Mouse (Mus musculus): Measurements from ENCODE around the gene Gmeb2. TPM values are rescaled to one million over a fixed set of nuclear protein-coding genes. Genes with fewer than 3 reads are reported as not detected.

The Gmeb2 gene
- polyA plus RNA-seq, 1 experiment: 10.5 TPM

DNA sequence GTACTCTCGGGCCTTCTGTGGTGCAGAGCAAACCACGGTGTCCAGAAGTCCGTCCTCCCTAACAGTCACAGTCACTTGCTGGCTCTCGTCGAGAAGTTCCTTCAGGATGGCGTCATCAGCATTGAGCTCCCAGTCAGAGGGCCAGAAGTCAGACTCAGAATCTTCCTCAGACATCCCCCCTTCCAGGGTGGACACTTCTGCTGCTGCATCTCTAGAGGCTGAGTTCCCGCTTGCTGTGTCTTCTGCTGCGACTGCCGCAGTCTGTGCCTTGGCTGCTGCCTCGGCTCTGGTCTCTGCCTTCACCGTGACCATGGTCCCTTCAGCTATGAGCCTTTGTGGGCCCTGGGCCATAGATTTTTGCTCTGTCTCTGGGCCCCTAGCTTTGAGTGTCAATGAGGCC lies 53.2 kb downstream of the Gmeb2 start:
- Histone ChIP-seq H3K79me3 (ENCODE audit: low read depth) (no peaks in the 10 kb centered on the region), H3K79me2 (ENCODE audit: control insufficient read depth, insufficient read depth) (no peaks in the 10 kb centered on the region), H3K4me3 (ENCODE audit: insufficient read depth, poor library complexity, severe bottlenecking) (no peak overlapping the region), H3ac (ENCODE audit: control insufficient read depth, insufficient read length, low read depth) (no peak overlapping the region), H3K27me3 (ENCODE audit: control insufficient read depth, insufficient read depth, insufficient read length) (no peaks in the 10 kb centered on the region), H3K36me3 (ENCODE audit: control insufficient read depth, insufficient read depth) (peaks cover 28% of the 10 kb centered on the region)
- TF ChIP-seq USF1 (IDR thresholded peaks at IDR 0.05; ENCODE audit: low read depth) (no peak), MYOD1 (IDR thresholded peaks at IDR 0.05; ENCODE audit: control insufficient read depth, insufficient read length, low read depth) (no peak), CEBPB (IDR thresholded peaks at IDR 0.05; ENCODE audit: low read depth) (no peak), MAX (IDR thresholded peaks at IDR 0.05) (no peak), FOSL1 (IDR thresholded peaks at IDR 0.05; ENCODE audit: insufficient read depth, low read length, poor library complexity, severe bottlenecking) (no peak), MYOG (IDR thresholded peaks at IDR 0.05; ENCODE audit: control insufficient read depth, extremely low read depth, insufficient read length) (no peak), CTCF (IDR thresholded peaks at IDR 0.05; ENCODE audit: control insufficient read depth, insufficient read depth, insufficient read length) (no peak)

DNA sequence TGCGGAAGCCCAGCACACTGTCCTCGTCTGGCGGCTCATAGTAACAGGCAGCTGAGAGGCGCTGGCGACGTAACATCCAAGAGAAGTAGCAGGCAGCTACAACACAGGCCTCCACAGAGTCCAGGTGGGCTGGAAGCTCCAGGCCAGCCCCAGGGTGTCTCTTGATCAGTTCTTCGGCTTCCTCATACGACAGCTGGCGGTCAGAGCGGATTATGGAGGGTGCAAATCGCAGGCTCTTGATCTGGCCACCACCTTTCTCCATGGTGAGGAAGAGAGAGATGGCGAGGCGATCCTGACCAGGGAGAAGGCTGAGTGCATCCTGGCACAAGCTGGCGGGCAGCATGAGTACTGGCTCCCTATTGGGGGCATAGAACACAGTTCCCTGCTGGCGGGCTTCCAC lies 54.4 kb downstream of the Gmeb2 start:
- Histone ChIP-seq H3K79me3 (ENCODE audit: low read depth) (no peaks in the 10 kb centered on the region), H3K27me3 (ENCODE audit: control insufficient read depth, insufficient read depth, insufficient read length) (no peaks in the 10 kb centered on the region), H3ac (ENCODE audit: control insufficient read depth, insufficient read length, low read depth) (no peak overlapping the region), H3K4me3 (ENCODE audit: insufficient read depth, poor library complexity, severe bottlenecking) (no peak overlapping the region), H3K36me3 (ENCODE audit: control insufficient read depth, insufficient read depth) (peaks cover 28% of the 10 kb centered on the region), H3K79me2 (ENCODE audit: control insufficient read depth, insufficient read depth) (no peaks in the 10 kb centered on the region)
- TF ChIP-seq MAX (IDR thresholded peaks at IDR 0.05) (no peak), MYOG (IDR thresholded peaks at IDR 0.05; ENCODE audit: control insufficient read depth, extremely low read depth, insufficient read length) (no peak), CEBPB (IDR thresholded peaks at IDR 0.05; ENCODE audit: low read depth) (no peak), CTCF (IDR thresholded peaks at IDR 0.05; ENCODE audit: control insufficient read depth, insufficient read depth, insufficient read length) (no peak), USF1 (IDR thresholded peaks at IDR 0.05; ENCODE audit: low read depth) (no peak), FOSL1 (IDR thresholded peaks at IDR 0.05; ENCODE audit: insufficient read depth, low read length, poor library complexity, severe bottlenecking) (no peak), MYOD1 (IDR thresholded peaks at IDR 0.05; ENCODE audit: control insufficient read depth, insufficient read length, low read depth) (no peak)

DNA sequence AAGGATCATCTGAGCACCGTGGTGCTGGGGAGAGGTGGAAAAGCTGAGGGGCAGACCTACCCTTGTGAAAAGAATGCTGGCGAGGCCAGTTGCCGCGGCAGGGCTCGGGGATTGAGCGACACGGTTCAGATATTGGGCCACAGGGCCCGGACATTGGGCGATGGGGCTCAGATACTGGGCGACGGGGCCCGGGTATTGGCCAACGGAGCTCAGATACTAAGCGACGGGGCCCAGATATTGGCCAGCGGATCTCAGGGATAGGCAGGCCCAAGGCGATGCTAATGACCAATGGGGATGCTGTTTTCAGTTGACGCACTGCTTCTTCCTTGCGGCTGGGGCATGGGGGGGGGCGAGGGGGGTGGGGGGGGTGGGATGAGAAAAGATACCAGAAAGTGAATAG lies 56.7 kb downstream of the Gmeb2 start:
- Histone ChIP-seq H3K79me3 (ENCODE audit: low read depth) (no peaks in the 10 kb centered on the region), H3ac (ENCODE audit: control insufficient read depth, insufficient read length, low read depth) (no peak overlapping the region), H3K79me2 (ENCODE audit: control insufficient read depth, insufficient read depth) (no peaks in the 10 kb centered on the region), H3K27me3 (ENCODE audit: control insufficient read depth, insufficient read depth, insufficient read length) (no peaks in the 10 kb centered on the region), H3K4me3 (ENCODE audit: insufficient read depth, poor library complexity, severe bottlenecking) (no peak overlapping the region), H3K36me3 (ENCODE audit: control insufficient read depth, insufficient read depth) (peaks cover 21% of the 10 kb centered on the region)
- TF ChIP-seq CEBPB (IDR thresholded peaks at IDR 0.05; ENCODE audit: low read depth) (no peak), MYOD1 (IDR thresholded peaks at IDR 0.05; ENCODE audit: control insufficient read depth, insufficient read length, low read depth) (no peak), CTCF (IDR thresholded peaks at IDR 0.05; ENCODE audit: control insufficient read depth, insufficient read depth, insufficient read length) (no peak), FOSL1 (IDR thresholded peaks at IDR 0.05; ENCODE audit: insufficient read depth, low read length, poor library complexity, severe bottlenecking) (no peak), MYOG (IDR thresholded peaks at IDR 0.05; ENCODE audit: control insufficient read depth, extremely low read depth, insufficient read length) (no peak), MAX (IDR thresholded peaks at IDR 0.05) (no peak), USF1 (IDR thresholded peaks at IDR 0.05; ENCODE audit: low read depth) (no peak)

DNA sequence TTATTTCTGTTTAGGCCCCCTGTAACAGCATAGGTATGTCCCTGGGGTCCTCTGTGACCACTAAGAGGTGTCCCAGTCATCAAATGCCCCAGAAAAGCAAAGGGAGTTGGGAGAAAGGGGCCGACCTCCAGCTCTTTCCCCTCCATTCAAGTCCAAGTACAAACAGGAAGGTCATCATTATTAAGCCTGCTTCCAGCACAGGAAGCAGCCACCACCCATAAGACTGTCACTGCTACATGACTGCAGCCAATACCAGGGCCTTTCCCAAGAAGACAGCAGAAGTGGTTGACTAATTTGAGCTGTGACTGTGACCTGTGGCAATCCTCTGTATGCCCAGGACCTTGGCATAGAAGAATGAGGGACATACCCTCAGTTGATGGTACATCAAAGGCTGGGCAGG lies 59.5 kb downstream of the Gmeb2 start:
- Histone ChIP-seq H3K4me3 (ENCODE audit: insufficient read depth, poor library complexity, severe bottlenecking) (no peak overlapping the region), H3ac (ENCODE audit: control insufficient read depth, insufficient read length, low read depth) (no peak overlapping the region), H3K36me3 (ENCODE audit: control insufficient read depth, insufficient read depth) (peaks cover 17% of the 10 kb centered on the region), H3K27me3 (ENCODE audit: control insufficient read depth, insufficient read depth, insufficient read length) (no peaks in the 10 kb centered on the region), H3K79me3 (ENCODE audit: low read depth) (no peaks in the 10 kb centered on the region), H3K79me2 (ENCODE audit: control insufficient read depth, insufficient read depth) (no peaks in the 10 kb centered on the region)
- TF ChIP-seq FOSL1 (IDR thresholded peaks at IDR 0.05; ENCODE audit: insufficient read depth, low read length, poor library complexity, severe bottlenecking): no peak
- no peak for TF ChIP-seq MYOG (IDR thresholded peaks at IDR 0.05; ENCODE audit: control insufficient read depth, extremely low read depth, insufficient read length)
- no peak for TF ChIP-seq CEBPB (IDR thresholded peaks at IDR 0.05; ENCODE audit: low read depth)
- TF ChIP-seq USF1 (IDR thresholded peaks at IDR 0.05; ENCODE audit: low read depth): no peak
- no peak for TF ChIP-seq MAX (IDR thresholded peaks at IDR 0.05)
- no peak for TF ChIP-seq CTCF (IDR thresholded peaks at IDR 0.05; ENCODE audit: control insufficient read depth, insufficient read depth, insufficient read length)
- no peak for TF ChIP-seq MYOD1 (IDR thresholded peaks at IDR 0.05; ENCODE audit: control insufficient read depth, insufficient read length, low read depth)

DNA sequence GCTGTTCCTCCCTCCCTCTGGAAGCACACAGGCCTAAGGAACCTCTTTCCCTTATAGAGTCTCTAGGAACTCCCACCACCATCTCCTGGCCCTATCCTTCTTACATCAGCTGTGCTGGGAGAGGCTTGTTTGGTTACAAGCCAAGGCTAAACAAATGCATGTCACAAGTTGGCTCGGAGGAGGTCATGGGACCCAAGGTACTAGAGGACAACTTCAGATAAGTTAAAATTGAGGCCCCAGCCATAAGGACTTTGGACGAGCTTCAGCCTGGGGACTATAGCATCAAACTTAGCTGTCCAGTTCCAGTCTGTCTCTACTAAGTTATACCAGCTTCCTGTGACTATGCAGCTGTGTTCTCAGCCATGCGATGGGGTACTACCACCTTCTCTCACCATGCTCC lies 60.7 kb downstream of the Gmeb2 start:
- H3K79me3 ChIP-seq (ENCODE audit: low read depth): no peaks in the 10 kb centered on the region
- no peaks in the 10 kb centered on the region for H3K79me2 ChIP-seq (ENCODE audit: control insufficient read depth, insufficient read depth)
- TF ChIP-seq MYOG (IDR thresholded peaks at IDR 0.05; ENCODE audit: control insufficient read depth, extremely low read depth, insufficient read length) (no peak), MYOD1 (IDR thresholded peaks at IDR 0.05; ENCODE audit: control insufficient read depth, insufficient read length, low read depth) (no peak), USF1 (IDR thresholded peaks at IDR 0.05; ENCODE audit: low read depth) (no peak), FOSL1 (IDR thresholded peaks at IDR 0.05; ENCODE audit: insufficient read depth, low read length, poor library complexity, severe bottlenecking) (no peak), MAX (IDR thresholded peaks at IDR 0.05) (no peak), CTCF (IDR thresholded peaks at IDR 0.05; ENCODE audit: control insufficient read depth, insufficient read depth, insufficient read length) (no peak), CEBPB (IDR thresholded peaks at IDR 0.05; ENCODE audit: low read depth) (no peak)
- H3ac ChIP-seq (ENCODE audit: control insufficient read depth, insufficient read length, low read depth): no peak overlapping the region
- H3K4me3 ChIP-seq (ENCODE audit: insufficient read depth, poor library complexity, severe bottlenecking): no peak overlapping the region
- peaks cover 5% of the 10 kb centered on the region for H3K36me3 ChIP-seq (ENCODE audit: control insufficient read depth, insufficient read depth)
- no peaks in the 10 kb centered on the region for H3K27me3 ChIP-seq (ENCODE audit: control insufficient read depth, insufficient read depth, insufficient read length)

DNA sequence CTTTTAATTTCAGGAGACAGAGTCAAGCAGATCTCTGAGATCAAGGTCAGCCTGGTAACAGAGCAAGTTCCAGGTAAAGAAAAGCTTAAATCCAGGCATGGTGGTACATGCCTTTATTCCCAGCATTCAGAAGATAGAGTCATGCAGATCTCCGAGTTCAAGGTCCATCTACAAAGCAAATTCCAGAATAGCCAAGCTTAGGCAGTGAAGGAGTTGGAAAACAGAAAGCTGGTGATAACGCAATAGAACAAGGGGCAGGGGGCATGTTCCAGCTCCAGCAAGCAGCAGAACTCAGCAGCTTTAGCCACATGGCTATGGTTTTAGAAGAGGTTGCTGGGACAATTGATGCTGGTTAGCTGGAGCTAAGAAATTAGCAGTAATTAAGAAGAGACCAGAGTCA lies 62.8 kb downstream of the Gmeb2 start:
- Histone ChIP-seq H3K36me3 (ENCODE audit: control insufficient read depth, insufficient read depth) (peaks cover 3% of the 10 kb centered on the region), H3K27me3 (ENCODE audit: control insufficient read depth, insufficient read depth, insufficient read length) (peaks cover 14% of the 10 kb centered on the region), H3ac (ENCODE audit: control insufficient read depth, insufficient read length, low read depth) (no peak overlapping the region), H3K4me3 (ENCODE audit: insufficient read depth, poor library complexity, severe bottlenecking) (no peak overlapping the region), H3K79me3 (ENCODE audit: low read depth) (no peaks in the 10 kb centered on the region), H3K79me2 (ENCODE audit: control insufficient read depth, insufficient read depth) (no peaks in the 10 kb centered on the region)
- TF ChIP-seq MYOG (IDR thresholded peaks at IDR 0.05; ENCODE audit: control insufficient read depth, extremely low read depth, insufficient read length) (no peak), MYOD1 (IDR thresholded peaks at IDR 0.05; ENCODE audit: control insufficient read depth, insufficient read length, low read depth) (no peak), USF1 (IDR thresholded peaks at IDR 0.05; ENCODE audit: low read depth) (no peak), FOSL1 (IDR thresholded peaks at IDR 0.05; ENCODE audit: insufficient read depth, low read length, poor library complexity, severe bottlenecking) (no peak), MAX (IDR thresholded peaks at IDR 0.05) (no peak), CTCF (IDR thresholded peaks at IDR 0.05; ENCODE audit: control insufficient read depth, insufficient read depth, insufficient read length) (no peak), CEBPB (IDR thresholded peaks at IDR 0.05; ENCODE audit: low read depth) (no peak)
